Mouse (Mus musculus) brain, embryonic 14.5 days (tissue): Measurements from ENCODE around the gene Sema4c.

Source experiments
- CTCF ChIP-seq: fragments of 200-500 bp; IDR thresholded peaks from 2 replicates; pipeline ENCODE4 v1.5.1; 2012; ENCODE audit warnings: inconsistent platforms, mild to moderate bottlenecking, moderate library complexity, borderline replicate concordance; ENCODE audit not compliant: insufficient read depth, insufficient read length; ENCODE audit errors: extremely low read depth
- POLR2A ChIP-seq: fragments of 200-500 bp; IDR thresholded peaks from 2 replicates; pipeline ENCODE4 v1.6.1; 2012; ENCODE audit warnings: mild to moderate bottlenecking, inconsistent platforms, borderline replicate concordance; ENCODE audit not compliant: poor library complexity, insufficient read depth, insufficient read length, severe bottlenecking; ENCODE audit errors: extremely low read depth

GRCm38 (mm10) chr1:36549491-36549890 lies 8.7 kb downstream of the Sema4c start:
- TF ChIP-seq CTCF = no peak
- TF ChIP-seq POLR2A = no peak
